Mouse (Mus musculus): ENCODE data around the gene Cacnb1.

The Cacnb1 gene

DNA sequence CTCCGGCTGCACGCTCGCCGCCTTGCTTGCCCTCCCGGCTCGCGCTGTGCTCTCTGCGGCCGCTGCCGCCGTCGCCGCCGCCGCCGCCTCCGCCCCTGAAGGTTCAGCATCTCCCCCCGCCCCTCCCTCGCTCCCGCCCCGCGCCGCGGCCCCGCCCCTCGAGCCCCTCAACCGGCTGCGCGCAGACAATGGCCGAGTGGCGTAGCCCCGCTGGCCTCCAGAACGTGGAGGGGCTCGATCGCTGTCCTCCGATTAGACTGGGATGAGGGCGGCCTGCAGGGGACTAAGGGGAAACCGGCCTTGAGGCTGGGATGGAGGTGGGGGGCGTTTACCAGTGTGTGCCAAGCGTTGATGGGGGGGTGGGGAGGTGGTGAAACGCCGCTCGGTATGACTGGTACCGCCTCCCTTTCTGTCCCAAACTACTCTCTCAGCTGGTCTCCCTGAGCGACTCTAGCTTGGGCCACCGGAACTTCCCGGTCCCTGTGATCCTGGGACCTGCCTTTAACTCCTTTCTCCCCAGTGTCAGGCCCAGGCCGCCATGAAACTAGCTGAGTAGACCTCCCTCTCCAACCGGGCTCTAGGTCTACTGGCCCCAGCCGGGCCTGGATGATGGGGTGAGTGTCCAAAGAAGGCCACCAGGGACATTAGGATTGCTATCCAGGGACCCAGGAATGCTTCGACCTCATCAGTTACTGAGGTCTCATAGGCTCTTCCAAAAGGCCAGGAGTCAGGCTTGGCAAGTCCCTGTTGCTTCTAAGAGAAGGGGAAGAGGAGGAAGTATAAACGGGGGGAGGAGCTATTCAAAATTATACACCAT is at the start of gene Cacnb1:
Cacnb1 (minus strand) TSS at position 480 of the 817 bp plus-strand sequence.
- DNase-seq = peak; percentile 98

DNA sequence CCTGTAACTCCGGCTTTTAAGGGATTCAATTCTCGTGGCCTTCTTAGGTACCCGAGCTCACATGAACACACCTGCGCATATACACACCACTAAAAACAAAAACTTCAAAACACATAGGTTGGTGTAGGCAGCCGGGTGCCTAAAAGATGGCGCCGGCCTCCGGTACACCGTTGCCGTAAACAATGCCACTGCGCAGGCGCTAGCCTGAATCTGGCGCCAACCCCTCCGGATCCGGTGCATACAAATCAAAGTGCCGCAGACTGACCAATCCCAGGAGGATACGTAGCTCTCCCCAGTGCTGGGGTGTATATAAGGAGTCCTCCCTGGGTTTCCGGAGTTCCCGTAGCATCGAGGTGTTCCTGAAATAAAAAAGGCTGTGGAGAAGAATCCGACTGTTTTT is 44.4 kb upstream of the Cacnb1 start:
- no peak for DNase-seq

DNA sequence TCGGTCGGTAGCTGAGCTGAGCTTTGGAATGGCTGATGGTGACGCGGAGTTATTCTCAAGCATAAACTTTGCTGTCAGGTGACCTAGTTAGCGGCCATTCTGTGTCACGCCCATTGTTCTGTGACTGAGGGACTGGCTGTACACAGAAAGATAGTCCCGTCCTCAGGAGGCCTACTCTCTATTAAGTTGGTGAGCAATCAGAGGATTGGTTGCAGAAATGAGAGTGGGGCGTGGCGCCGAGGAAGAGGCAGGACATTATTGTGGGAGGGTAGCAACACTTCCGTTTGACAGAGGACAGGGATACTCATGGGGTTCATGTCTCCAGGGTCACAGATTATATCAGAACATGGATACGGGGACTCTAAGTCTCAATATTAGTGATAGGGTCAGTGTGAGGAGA is 43.4 kb upstream of the Cacnb1 start:
- DNase-seq = no peak

DNA sequence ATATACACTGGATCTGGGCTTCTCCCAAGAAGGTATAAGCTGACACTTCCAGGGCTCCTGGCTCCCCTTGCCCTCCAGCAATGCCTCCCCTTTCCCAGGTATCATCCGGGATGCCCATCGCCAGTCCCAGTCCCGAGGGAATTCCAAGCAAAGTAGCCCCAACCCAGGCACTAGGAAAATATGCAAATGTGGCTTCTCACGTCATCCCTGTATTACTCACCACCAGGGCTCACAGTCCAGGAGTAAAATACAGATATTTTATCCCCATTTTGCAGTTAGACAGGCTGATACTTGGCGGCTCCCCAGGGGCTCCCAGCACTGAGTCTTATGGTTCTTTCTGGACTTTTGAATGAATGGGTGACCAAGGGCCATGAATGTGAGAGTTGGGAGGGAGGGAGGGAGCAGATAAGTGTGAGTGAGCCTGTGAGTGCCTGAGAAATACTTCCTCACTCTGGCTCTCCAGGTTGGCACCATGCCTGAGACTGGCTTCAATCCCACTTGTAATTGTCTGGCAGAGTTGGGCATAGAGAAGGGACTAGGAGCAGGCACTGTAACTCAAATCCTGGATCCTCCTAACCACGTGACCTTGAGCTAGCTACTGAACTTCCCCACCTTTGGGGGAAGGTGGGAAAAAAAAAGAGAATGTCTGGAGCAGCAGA is 39.2 kb upstream of the Cacnb1 start:
- no peak for DNase-seq

DNA sequence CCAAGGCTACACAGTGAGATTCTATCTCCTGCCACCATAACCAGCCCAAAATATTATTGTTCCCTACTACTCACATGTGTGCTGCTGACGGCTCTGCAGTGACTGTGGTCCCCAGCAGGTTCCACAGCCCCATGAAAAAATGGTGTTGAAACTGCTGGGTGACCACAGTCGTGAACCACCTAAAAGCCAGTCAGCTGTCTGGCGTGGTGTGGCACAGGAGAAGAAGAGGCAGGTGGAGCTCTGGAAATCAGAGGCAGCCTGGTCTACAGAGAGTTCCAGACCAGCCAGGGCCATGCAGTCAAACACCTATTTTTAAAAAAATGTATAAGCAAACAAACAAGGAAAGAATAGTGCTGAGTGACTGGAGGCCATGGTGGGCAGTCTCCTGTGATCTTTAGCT is 38.6 kb upstream of the Cacnb1 start:
- DNase-seq = no peak

DNA sequence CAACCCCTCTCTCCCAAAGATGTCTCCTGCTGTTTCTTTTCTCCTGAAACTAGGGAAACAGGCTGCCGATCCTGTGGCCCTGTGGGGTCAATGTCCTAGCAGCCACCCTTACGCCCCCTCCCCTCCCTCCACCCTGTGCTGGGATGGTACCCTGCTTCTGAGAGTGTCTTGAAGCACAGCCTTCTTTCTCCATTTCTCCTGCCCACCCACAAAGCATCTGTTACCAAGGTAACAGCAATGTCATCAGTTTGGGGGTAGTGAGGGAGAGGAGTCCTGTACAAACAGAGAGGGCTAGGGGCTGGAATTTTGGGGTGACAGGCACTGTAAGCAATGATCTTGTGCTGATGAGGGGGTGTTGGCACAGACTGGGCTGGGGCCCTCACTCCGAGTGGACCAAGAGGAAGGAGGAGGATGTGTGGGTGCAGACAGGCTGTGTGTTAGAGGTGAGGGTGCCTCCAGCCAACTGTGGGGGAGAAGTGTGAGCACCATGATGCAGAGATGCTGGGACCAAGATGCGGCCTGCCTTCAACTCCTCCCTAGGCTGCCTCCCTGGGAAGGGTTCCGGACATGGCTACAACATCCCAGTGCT is 37.4 kb upstream of the Cacnb1 start:
- DNase-seq = no peak

DNA sequence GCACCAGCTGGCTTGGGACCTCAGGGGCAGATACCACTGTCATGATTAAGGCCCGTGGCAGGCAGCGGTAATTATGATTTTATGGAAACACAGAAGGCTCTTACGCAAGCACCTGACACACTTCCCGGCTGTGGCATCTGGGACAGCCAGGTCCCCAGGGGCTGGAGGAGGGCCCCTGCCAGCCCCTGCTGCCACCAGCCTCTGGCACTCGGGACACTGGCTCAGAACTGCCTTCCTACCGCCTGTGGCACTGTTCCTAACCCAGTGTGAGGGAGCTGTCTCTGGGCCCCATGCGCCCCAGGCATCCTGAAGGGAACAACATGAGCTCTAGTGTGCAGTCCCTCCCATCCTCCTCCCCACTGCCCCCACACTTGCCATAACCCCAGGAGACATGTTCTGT is 36.8 kb upstream of the Cacnb1 start:
- no peak for DNase-seq

DNA sequence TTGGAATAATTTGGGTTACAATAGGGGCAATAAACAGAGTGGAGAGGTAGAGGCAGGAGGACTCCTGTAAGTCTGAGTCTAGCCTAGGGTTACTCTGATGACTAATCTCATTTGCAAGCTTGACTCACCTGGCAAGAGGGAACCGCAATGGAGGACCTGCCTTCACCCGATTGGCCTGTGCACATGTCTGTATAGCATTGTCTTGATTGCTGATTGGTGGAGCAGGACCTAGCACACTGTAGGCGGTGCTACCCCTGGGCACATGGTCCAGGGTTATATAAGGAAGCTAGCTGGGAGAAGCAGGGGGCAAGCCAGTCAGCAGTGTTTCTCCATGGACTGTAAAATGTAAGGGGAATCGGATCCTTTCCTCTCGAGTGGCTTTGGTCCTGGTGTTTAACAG is 35.2 kb upstream of the Cacnb1 start:
- no peak for DNase-seq

DNA sequence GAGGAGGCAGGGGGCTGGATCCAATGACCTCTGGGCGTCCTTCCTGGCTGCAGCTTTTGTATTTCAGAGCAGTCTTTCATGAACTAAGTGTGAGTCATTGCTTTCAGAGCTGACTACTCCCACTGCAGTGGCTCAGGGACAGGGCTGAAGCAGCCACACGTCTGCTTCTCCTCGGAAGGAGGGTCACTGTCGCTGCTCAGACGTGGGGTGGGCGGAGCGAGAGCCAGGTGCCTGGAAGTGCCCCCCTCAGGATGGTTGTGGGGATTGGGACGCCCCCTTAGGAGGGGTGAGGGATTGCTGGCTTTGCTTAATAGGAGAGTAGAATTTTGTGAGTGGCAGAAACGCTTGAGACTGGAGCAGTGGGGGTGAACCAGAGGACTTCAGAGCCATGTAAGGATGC is 34.6 kb upstream of the Cacnb1 start:
- no peak for DNase-seq

DNA sequence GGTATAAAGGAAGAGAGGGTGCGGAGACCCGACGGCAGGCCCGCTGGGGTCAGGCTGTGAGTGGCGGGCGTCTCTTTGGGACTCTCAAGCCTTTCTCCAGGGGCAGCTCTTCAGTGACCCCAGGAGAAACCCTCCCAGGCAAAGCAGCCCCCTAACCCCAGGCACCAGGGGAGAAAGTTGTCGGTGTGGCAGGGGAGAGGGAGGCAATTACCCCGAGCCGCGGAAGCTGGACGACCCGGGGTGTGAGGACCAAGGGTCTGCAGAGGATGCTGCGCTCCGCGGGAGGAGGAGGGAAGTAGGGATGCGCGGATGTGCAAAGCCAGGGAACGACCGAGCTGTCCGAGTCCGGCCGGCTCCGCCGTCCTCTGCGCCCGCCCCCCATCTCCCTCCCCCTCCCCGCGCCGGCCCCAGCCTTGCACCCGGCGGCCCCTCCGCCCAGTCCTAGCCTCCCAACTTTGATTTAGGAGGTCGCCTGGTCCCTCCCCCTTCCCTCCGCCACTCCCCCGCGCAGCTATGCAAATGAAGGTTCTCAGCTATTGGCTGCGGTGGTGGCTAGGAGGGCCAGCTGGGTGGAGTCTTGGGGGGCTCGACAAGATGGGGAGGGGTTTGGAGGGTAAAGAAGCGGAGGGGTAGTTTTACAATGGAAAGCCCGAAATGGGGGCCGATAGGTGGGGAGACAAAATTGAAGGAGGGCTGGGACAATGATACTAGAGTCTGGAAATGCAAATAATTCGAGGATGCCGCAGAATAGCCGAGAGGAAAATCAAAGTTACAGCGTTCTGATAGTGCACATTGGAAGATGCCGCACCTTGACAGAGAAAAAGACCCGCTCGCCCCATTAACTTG is 30.4 kb upstream of the Cacnb1 start, which contains the start of gene Stac2:
Stac2 (minus strand) TSS at position 474 of the 846 bp plus-strand sequence.
- DNase-seq = peak; percentile 98

DNA sequence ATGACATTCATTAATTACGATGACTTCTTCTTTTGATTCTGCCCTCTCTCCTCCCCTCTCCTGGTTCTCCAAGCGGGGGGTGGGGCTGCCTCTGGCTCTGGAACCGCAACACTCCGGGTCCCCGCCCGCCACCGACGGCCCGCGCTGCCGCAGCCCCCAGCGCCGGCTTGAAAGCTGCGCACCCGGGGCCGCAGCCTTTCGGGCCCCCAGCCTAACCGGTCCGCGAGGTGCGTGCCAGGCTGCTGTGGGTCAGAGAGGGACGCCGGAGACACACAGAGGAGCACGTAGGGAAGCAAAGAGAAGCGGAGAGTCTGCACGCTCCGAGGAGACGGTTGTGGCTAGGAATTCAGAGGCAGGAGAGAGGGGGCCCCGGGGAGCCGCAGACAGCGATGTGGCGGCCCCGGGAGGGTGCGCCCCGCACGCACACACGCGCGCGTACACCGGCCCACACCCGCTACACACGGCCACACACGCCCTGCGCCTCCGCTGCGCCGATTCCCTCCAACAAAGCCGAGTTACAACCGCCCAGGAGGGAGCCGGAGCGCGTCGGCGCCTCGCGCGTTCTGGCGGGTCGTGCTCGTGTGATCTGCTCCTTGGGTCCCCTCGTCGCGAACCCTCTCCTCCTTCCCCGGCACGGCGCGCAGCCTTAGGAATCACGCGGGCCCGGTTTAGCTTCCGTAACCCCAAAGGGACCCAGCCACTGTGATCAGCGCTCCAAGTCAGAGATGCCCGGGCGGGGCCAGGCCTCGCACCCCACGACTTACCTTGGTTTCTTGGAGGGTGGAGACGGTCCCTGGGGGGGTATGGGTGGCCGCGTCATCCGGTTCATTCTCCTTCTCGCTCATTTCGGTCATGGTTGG is 29.5 kb upstream of the Cacnb1 start:
- DNase-seq = no peak

DNA sequence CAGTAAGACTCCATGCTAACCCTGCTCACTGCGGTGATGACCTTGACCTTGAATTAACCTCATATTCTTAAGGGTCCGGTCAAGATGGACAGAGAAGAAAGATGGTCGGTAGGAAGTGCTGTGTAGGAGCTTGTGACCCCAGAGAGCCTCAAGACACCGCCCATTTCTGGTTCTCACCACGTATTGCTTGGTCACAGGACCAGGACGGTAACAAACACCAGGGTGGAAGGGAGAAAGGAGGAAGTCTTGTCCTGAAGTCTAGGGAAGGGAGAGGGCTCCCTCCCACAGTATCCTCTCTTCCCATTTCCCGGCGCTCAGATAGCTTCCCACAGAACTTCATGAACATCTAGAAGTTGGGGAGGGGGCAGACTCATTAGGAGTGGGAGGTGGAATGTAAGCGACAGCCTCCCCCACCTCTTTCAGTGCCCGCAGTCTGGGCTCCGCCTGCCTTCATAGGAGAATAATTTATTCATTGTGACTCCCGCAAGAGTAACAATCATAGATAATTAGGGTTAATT is 28.8 kb upstream of the Cacnb1 start:
- DNase-seq = no peak

DNA sequence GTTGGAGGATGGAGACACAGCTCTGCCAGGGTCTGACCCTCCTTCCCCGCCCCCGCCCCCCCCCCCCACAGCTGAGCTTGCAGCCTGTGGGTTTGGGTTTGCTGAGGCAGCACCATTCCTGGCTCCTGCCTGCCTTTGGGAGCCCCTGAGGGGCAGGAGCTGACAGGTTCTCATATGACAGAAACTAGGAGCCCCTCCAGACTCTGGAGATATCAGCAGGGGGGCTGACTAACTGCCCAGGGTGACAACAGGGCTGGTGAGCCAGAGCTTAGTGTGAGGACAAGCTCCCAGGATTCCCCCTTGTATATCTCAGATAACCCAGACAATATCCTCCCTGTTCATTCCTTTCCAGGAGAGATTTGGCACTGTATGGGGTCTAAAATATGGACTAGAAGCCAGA is 28.1 kb upstream of the Cacnb1 start:
- DNase-seq = no peak

DNA sequence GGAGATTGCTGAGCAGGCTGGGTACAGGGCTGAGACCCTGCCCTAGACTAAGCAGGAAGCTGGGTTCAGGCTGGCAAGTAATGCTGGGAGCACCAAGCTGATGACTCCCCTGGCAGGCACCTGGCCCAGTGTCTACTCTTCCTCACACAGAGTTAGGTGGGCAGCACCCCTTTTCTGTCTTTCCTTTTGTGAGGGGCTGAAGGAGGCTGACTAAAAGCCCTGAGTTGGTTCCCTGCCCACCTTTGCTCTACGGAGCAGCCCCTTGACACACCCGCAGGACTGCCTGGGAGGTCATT is 27.6 kb upstream of the Cacnb1 start:
- DNase-seq = no peak

DNA sequence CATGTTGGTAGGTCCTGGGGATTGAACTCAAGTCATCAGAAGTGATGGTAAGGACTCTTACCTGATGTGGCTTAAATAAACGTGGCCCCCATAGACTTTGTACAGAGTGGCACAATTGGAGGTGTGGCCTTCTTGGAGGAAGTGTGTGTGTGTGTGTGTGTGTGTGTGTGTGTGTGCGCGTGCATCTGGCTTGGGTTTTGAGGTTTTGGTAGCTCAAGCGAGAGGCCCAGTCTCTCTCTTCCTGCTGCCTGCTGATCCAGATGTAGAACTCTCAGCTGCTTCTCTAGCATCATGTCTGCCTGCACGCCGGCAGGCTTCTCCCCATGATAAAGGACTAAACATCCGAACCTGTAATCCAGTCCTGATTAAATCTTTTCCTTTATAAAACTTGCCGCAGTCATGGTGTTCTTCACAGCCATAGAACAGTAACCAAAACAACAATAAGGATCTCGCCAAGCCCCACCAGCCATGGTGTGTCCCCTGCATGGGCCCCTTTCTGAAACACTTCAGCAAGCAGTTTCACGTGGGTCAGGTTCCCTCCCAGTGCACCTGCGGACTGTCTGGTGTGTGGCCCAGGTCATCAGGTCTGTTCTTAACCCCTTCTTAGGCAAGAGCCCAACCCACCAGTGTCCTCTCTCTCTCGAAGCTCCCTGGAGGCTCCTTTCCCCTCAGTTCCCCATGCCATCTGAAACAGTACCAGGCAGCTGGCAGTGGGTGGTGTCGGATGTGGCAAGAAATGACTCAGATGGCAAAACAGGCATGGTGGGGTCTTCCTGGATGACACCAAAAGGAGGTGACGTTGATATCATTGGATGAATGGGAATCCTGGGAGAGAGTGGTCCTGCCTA is 27.1 kb upstream of the Cacnb1 start:
- no peak for DNase-seq

DNA sequence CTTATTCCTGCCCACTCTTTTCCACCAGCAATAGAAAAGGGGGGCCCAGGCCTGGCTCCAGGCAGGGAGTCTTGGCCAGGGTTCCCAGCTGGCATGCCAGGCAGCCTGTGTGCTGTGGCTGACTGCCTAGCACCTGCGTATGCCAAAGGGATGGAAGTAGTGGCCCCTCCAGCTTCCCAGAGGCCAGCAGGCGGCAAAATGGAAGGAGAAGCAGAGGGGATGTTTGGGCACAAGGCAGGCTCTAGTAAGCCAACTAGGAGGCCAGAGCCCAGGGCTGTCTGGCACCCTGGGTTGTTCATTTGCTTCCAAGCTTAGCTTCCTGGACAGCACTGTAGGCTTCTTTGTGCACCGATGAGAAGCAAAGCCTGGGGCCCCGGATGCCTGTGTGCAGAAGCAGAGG is 24.9 kb upstream of the Cacnb1 start:
- DNase-seq = no peak

DNA sequence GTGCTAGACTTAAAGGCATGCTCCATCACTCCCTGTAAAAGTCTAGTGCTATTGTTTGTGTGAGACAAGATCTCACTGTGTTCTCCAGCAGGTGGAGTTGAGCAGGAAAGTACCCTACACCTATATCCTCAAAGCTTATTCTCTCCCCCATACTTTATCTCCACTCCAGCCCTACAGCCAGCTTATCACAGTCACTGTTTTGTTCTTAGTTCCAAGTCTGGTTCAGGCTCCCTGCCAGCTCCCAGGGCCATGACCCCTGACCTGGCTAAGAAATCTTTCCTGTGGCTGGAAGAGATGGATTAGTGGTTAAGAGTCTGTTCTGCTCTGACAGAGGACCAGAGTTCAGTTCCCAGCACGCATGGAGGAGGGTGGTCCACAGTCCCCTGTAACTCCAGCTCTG is 23.6 kb upstream of the Cacnb1 start:
- no peak for DNase-seq

DNA sequence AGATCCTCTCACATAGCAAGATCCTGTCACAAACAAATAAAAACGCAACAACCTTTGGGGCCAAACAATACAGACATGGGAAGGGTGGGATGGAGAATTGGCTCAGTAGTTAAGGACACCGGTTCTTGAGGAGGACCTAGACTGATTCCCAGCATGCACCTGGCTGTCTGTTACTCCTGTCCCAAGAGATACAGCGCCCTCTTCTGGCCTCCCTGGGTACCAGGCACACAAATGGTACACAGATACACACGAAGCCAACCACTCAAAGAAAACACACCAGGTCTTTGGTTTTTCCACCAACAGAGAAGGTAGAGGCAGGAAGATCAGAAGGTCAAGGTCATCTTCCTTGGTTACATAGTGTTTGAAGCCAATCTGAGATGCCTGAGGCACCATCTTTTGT is 22.8 kb upstream of the Cacnb1 start:
- no peak for DNase-seq

DNA sequence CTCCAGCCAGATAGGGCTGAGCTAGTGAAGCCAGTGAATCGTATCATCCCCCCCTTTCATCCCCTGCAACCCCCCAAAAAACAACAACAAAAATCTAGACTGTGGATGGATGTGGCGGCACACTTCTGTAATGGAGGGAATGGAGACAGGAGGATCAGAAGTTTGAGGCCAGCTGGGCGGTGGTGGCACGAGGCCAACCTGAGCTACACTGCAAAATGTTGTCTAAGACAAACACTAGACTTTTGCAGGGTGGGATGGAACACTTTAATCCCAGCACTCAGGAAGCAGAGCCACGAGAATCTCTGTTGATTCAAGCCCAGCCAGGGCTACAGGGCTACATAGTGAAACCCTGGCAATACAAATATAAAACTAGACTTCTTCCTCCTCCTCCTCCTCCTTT is 21.2 kb upstream of the Cacnb1 start:
- DNase-seq = no peak

DNA sequence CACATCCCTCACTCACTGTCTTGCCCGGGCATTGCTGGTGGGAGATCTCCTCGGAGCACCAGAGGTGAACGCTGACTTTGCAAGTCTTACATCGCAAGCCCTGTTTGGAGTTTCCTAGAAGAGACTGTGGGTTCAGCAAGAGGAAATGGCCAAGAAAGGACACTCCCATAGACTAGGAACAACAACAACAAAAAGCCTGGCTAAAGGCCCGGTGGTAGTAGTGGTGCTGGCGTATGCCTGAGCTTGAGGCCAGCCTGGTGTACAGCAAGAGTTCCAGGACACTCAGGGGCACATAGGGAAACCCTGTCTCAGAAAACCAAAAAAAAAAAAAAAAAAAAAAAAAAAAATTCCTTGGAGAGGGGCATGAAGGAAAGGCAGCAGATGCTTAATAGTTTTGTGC is 19.9 kb upstream of the Cacnb1 start:
- no peak for DNase-seq

DNA sequence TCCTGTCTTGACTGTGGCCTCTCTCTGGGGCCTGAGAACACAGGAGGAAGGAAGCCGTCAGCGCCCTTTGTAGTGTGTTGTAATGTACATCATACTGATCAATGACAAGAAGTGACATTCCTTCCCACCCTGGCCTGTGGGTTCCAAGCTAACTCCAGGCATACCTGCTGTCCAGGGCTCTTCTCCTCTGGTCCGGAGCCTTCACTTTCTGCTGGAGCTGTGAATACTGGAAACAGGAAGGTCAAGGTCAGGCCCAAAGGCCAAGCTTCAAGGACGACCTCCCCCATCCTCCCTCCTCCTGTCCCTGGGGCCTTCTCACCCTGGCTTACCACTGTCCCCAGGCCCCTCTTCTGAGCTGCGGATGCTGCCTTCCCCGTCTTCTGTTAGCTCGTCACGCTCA is 18.1 kb upstream of the Cacnb1 start:
- DNase-seq = no peak

Data from heart, adult 11 months (tissue).